Mouse (Mus musculus): ENCODE data around the gene Sppl2b.
"Not testable (repeated sequence)": the region's sequence is repeated elsewhere in the genome, so short reads cannot be mapped to it uniquely, and the experiment has no call there.

The Sppl2b gene

GRCm38 (mm10) chr10:80824827-80825226 is 30.2 kb upstream of the Sppl2b start:
- DNase-seq = no peak

DNA sequence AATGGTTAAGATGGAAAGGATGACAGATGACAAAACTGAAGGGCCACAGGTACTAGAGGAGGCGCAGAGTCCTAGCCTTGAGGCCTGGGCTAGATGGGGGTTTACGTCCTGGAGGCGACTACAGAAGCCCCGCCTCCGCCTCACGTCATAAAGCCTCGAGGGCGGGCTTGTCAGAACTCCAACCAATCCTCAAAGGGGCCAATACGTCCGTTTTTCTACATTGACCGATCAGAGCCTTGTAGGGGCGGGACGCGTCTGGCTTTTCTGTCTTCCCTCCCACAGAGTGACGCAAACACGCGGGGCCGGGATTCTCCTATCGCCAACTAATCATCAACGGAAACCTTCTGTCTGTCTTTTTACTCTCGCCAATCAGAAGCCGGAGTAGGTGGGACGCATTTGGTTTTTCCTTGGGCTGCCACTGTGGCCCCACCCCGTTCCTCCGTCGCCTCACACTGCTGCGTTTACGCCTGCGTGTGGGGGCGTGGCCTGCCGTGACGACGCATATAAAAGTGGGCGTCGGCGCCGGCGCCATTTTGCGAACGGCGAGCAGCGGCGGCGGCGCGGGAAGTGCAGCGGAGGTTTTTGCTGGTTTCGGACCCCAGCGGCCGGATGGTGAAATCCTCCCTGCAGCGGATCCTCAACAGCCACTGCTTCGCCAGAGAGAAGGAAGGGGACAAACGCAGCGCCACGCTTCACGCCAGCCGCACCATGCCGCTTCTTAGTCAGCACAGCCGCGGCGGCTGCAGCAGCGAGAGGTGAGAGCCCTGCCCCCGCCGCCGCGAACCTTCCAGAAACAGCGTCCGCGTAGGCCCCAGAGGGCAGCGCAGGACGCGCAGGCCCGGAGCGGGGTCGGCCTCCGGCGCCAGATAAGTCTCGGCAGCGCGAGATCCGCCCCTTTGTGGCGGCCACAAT is 28.7 kb upstream of the Sppl2b start, which contains the start of gene Oaz1:
TSS of gene Oaz1 (plus strand) at position 506 of the 912 bp plus-strand sequence.
- DNase-seq = peak; percentile 98

DNA sequence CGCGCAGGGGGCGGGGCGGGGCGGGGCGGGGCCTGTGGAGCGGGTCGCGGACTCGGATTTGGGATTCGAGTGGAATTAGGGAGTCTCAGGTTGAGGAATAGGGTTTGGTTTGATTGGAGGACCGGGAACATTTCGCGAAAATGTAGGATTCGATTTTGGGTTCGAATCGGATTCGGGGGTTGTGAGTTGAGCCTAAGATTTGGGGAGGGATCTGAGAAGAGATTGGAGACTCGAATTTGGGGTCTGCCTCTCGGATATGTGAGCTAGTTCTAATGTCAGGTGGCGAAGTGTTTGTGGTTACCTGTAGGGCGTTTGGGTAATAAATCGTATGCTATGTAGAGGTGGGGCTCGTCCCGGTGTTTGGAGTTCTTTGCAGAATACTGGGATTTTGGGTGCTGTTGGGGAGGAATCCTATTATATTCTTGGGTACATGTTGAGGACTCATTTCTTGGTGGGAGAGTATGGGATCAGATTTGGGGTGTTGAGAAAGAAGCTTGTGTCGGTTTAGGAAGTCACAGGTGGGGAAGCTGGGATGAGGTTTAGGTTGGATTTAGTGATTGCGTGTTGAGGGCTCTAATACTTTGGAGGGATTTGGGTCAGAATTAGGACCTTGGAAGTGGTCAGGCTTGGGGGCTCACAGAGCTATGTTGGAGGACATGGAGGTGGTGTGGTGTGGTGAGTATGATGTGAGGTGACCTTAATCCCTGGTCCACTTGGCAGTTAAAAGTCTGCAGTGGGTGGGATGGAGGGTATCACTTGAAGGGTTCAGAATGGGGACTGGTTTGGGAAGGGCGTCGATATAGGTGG is 27.8 kb upstream of the Sppl2b start:
- DNase-seq = no peak

DNA sequence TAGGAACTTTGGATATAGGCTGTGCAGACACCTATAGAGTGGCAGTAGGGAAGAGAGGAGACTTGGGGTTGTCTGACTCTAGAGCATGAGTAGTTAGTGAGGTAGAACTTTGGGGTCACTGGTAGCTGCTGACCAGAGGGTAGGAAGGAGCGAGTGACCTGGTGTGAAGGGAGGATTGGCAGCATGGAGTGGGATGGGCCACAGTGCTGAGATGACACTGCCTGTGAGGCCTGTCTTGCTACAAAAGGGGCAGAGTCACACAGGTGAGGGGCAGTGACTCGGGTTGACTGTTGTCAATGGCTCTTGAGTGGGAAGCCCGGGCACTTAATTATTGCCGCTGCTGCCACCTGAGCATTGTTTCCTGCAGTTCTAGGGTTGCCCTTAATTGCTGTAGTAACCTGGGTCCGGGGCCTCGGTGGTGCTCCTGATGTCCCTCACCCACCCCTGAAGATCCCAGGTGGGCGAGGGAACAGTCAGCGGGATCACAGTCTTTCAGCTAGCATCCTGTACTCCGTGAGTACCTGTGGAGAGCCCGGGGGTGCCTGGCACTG is 27.1 kb upstream of the Sppl2b start:
- DNase-seq = no peak

DNA sequence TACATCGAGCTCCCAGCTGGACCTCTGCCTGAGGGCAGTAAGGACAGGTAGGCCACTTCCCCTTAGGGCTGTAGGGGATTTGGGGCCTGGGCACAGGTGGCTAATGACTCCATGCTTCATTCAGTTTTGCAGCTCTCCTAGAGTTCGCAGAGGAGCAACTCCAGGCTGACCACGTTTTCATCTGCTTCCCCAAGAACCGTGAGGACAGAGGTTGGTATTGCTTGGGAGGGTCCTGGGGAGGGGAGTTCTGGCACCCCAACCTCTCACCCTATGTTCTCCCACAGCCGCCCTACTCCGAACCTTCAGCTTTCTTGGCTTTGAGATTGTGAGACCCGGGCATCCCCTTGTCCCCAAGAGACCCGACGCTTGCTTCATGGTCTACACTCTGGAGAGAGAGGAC is 26.5 kb upstream of the Sppl2b start:
- DNase-seq = not testable (repeated sequence)

DNA sequence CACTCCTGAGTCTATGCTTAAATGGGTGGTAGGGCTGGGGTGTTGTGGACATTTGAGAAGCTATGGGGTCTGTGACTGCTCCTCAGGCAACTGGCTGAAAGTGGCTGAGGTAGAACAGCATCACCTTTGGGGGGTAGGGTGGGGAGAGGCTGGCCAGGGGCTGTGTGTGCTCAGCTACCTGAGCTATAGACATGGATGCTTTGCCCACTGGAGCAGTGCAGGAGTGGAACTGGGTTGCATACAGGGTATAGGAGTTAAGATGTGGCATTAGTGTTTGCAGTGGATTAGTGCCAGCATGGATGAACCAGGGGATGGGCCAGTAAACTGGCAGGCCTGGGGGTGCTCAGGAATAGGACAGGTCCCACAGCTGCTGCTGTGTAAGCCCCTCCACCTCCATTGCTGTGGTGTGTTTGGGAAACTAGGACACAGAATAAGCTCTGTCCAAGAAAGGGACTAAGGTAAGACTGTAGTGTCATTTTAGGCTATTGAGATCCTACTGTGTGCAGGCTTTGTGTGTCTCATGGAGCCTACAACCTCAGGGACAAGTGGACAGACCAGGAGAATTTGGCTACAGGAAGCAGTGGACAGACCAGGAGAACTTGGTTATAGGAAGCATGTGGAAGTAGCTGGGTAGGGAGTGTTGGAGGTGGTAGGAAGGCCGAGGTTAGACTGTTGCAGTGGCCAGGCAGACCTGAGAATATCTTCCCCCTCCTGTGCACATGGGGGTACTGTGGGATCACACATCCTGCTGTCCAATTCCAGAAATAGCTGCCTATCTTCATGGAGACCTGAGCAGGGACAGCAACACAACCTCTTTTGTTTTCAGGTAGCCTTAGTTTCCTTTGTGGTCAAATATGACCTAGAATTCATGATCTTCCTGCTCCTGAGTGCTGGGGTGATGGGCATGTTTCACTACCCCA is 25.5 kb upstream of the Sppl2b start:
- DNase-seq = no peak

GRCm38 (mm10) chr10:80831136-80831535 is 23.9 kb upstream of the Sppl2b start:
- peak; percentile 84 for DNase-seq

DNA sequence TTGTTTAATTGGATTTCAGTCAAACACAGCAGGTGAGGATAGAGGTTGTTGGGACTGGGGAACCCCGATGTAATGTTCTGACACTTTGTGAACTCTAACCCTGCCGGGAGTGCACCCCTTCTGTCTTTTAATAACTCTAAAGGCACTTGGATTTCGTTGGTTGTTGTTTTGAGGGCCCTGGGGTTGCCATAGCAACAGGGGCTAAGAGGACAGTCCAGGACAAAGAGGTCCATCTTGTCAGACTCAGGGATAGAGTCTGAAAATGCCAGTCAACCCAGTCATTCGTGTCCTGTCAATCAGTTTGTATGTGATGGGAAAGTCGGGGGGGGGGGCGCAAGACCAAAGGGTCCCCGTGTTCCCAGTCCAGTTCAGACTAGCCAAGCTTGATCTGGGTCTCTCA is 22.3 kb upstream of the Sppl2b start:
- DNase-seq = no peak

DNA sequence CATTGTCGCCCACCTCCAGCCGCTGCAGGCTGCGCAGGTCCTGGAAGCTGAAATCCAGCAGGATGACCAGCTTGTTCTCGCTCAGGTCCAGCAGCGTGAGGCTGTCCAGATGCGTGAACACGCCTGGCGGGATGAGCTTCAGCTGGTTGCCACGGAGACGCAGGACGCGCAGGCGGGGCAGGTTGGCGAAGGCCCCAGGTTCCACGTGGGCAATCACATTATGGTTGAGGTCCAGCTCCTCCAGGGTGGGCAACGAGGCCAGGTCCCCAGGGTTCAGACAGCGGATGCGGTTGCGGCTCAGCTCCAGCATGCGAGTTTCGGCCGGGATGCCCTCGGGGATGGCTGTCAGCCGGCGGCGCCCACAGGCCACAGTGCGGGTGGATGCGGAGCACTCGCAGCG is 19.5 kb upstream of the Sppl2b start:
- DNase-seq = no peak

DNA sequence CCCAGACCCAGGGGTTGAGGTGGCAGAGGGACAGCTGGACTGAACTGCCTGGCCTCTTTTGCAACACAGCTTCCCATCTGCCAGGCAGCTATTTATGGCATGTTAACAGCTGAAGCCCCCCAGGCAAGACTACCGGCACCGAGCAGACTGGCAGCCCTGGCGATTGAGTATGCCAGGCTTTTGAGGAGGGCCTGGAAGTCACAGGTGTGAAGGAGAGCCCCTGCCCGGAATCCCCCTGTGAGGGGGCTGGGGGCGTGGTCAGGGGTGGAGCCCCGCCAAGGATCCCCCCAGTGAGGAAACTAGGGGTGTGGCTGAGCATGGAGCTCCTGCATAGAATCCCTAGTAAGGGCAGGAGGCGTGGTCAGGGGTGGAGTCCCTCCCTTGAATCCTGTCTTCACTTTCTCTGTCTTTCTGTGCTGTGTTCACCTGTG is 18.1 kb upstream of the Sppl2b start:
- no peak for DNase-seq

- no peak for DNase-seq
These were observed 17.2 kb upstream of the Sppl2b start for GRCm38 (mm10) chr10:80837827-80838226.

- no peak for DNase-seq
These were observed 16.6 kb upstream of the Sppl2b start for GRCm38 (mm10) chr10:80838346-80838912.

DNA sequence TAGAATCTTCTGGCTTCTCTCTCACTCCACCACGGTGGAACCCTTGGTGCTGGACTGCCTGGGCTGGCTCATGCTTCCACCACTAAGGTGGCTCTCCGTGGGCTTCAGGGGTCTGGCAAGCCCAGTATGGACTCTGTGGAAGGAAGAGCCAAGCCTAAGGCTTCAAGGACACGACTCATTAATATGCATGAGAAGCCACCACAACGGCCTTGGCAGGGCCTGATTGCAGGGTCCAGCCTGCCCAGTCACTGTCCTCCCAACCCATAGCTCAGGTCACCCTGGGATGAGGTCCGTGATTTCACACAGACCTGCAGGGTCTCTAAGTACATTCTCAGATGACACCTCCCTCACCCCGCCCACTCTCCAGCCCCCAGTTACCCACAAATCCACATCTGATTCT is 15.2 kb upstream of the Sppl2b start:
- no peak for DNase-seq

DNA sequence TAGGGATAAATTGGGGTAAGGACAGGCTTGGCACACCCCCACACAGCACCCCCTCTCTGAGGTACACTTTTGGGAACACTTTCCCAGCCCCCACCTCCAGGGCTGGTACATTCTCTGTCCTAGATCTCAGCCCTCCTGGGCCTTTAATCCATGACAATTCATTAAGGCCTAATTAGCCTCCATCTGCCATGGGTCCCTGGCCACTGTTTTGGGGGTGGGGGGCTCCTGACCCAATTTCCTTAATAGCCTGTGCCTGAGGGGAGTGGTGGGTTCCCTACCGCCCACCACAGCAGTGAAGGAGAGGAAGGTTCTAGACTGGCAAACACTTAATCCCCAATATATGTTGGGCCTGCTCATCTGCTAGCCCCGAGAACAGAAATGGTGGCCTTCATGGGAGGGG is 13.4 kb upstream of the Sppl2b start:
- DNase-seq = no peak

GRCm38 (mm10) chr10:80842334-80842733 is 12.7 kb upstream of the Sppl2b start:
- no peak for DNase-seq

GRCm38 (mm10) chr10:80843087-80843930 is 11.8 kb upstream of the Sppl2b start:
- no peak for DNase-seq

- no peak for DNase-seq
These were observed 11.0 kb upstream of the Sppl2b start, which contains the start of gene Lingo3 for GRCm38 (mm10) chr10:80843931-80844547. Gene Lingo3, minus strand, starts transcription at chr10:80844039.

- DNase-seq = no peak
These were observed 9.9 kb upstream of the Sppl2b start for GRCm38 (mm10) chr10:80845055-80845693.

GRCm38 (mm10) chr10:80845732-80846131 is 9.3 kb upstream of the Sppl2b start:
- no peak for DNase-seq

DNA sequence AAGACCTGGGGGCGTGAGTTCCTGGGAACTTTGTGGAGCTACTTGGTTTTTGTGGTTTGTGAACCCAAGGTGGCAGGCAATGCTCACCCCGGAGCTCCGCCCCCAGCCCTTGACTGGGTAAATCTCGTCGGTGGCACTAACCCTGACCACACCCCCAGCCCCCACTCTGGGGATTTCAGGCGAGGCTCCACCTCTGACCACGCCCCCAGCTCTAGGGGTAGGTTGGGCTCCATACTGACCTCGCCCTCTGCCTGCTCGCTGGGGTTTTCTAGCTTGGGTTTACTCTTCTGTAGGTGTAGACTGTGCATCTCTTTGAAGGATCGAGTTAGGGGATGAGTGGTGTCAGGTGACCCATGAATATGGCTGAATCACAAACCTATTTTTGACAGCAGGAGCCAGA is 6.5 kb upstream of the Sppl2b start:
- DNase-seq = peak; percentile 89

Data from liver (tissue).